Comparison of ENCODE assay signal across 8 mouse cellular contexts in genomic region chr10:91180761-91181460, GRCm38 (mm10). TPM values are rescaled to one million over a fixed set of nuclear protein-coding genes. Genes with fewer than 3 reads are reported as not detected.
DNase-seq lines count a peak whose midpoint lies in the region; ATAC-seq and TF ChIP-seq lines count a peak whose summit lies in the region.

Gene Tmpo (minus strand): TSS chr10:91181315.

- peak within 1 kb of the TSS; percentile 95 for H3K27ac ChIP-seq in kidney, adult 2 months (ENCODE audit: insufficient read depth, low read depth, low read length)
- peak within 1 kb of the TSS; percentile 99 for H3K27ac ChIP-seq in forebrain, embryonic 14.5 days (ENCODE audit: low read depth, low read length)
- peak within 1 kb of the TSS; percentile 96 for H3K27ac ChIP-seq in hindbrain, embryonic 11.5 days (ENCODE audit: low read depth, low read length)
- peak within 1 kb of the TSS; percentile 98 for H3K27ac ChIP-seq in liver, embryonic 13.5 days

- H3K9me3 ChIP-seq in forebrain, embryonic 14.5 days (replicated peaks; ENCODE audit: control insufficient read depth, low read length) = no peaks in the 10 kb centered on the region
- no peaks in the 10 kb centered on the region for H3K9me3 ChIP-seq in hindbrain, embryonic 11.5 days (ENCODE audit: control insufficient read depth, low read length)
- no peaks in the 10 kb centered on the region for H3K9me3 ChIP-seq in liver, embryonic 13.5 days (replicated peaks)

- no peaks in the 10 kb centered on the region for H3K27me3 ChIP-seq in kidney, adult 2 months (replicated peaks; ENCODE audit: control insufficient read depth, insufficient read depth, low read length)
- H3K27me3 ChIP-seq in forebrain, embryonic 14.5 days (replicated peaks; ENCODE audit: control insufficient read depth, insufficient read depth, low read length) = no peaks in the 10 kb centered on the region
- H3K27me3 ChIP-seq in hindbrain, embryonic 11.5 days (ENCODE audit: control insufficient read depth, insufficient read depth, low read length) = no peaks in the 10 kb centered on the region
- no peaks in the 10 kb centered on the region for H3K27me3 ChIP-seq in liver, embryonic 13.5 days

- H3K9ac ChIP-seq in forebrain, embryonic 14.5 days (ENCODE audit: low read length) = peak within 1 kb of the TSS; percentile 74
- peak within 1 kb of the TSS; percentile 73 for H3K9ac ChIP-seq in hindbrain, embryonic 11.5 days (ENCODE audit: low read depth, low read length)
- peak within 1 kb of the TSS; percentile 81 for H3K9ac ChIP-seq in liver, embryonic 13.5 days

- WGBS in kidney, adult 2 months = 7% methylated on average over 18 of the region's 18 CpGs
- WGBS in forebrain, embryonic 14.5 days = 12% methylated on average over 18 of the region's 18 CpGs
- 12% methylated on average over 18 of the region's 18 CpGs for WGBS in hindbrain, embryonic 11.5 days
- WGBS in liver, embryonic 13.5 days (ENCODE audit: insufficient replicate concordance) = 8% methylated on average over 18 of the region's 18 CpGs

- no peak for DNase-seq in kidney, adult 2 months
- DNase-seq in kidney, adult 8-10 months = no peak
- DNase-seq in MN1 (ENCODE audit: low spot score) = peak; percentile 45
- peak; percentile 33 for DNase-seq in forebrain, embryonic 14.5 days (ENCODE audit: low spot score)
- DNase-seq in hindbrain, embryonic 11.5 days (ENCODE audit: low spot score) = no peak
- no peak for DNase-seq in liver, embryonic 13.5 days
- DNase-seq in urinary bladder, postnatal 4 days (ENCODE audit: low spot score in 2 of 2) = no peak
- DNase-seq in kidney, adult 9 months = no peak

- peak; percentile 6 for ATAC-seq in forebrain, embryonic 14.5 days
- ATAC-seq in hindbrain, embryonic 11.5 days (ENCODE audit: low FRiP score) = no peak
- ATAC-seq in liver, embryonic 13.5 days (ENCODE audit: low read depth) = no peak

- no peak for TF ChIP-seq CTCF in kidney, adult 2 months (conservative IDR thresholded peaks at IDR 0.05; ENCODE audit: insufficient read depth, insufficient read length, low read depth, low read length)

- peaks cover 13% of the 10 kb centered on the region; the same call in 1 of the 2 replicates for H3K4me1 ChIP-seq in kidney, adult 2 months (ENCODE audit: control insufficient read depth, insufficient read depth, low read length)
- peaks cover 14% of the 10 kb centered on the region for H3K4me1 ChIP-seq in forebrain, embryonic 14.5 days (ENCODE audit: control insufficient read depth, insufficient read depth, low read length)
- 0 out of 2 replicates have a peak, but pooled peaks cover 3% of the 10 kb centered on the region for H3K4me1 ChIP-seq in hindbrain, embryonic 11.5 days (replicated peaks; ENCODE audit: control insufficient read depth, insufficient read depth, low read length)
- H3K4me1 ChIP-seq in liver, embryonic 13.5 days (replicated peaks) = peaks cover 56% of the 10 kb centered on the region

- peak within 1 kb of the TSS; percentile 61 for H3K4me2 ChIP-seq in forebrain, embryonic 14.5 days (ENCODE audit: low read length)
- peak within 1 kb of the TSS; percentile 40 for H3K4me2 ChIP-seq in hindbrain, embryonic 11.5 days (replicated peaks; ENCODE audit: low read depth, low read length)
- H3K4me2 ChIP-seq in liver, embryonic 13.5 days = peak within 1 kb of the TSS; percentile 75

- no peak for TF ChIP-seq POLR2A in kidney, adult 2 months (IDR thresholded peaks at IDR 0.05; ENCODE audit: low read depth, low read length)

- H3K4me3 ChIP-seq in kidney, adult 2 months (ENCODE audit: insufficient read depth, low read depth, low read length) = peak within 1 kb of the TSS; percentile 60
- peak within 1 kb of the TSS; percentile 51 for H3K4me3 ChIP-seq in forebrain, embryonic 14.5 days (ENCODE audit: low read depth, low read length)
- peak within 1 kb of the TSS; percentile 50 for H3K4me3 ChIP-seq in hindbrain, embryonic 11.5 days (ENCODE audit: low read depth, low read length)
- peak within 1 kb of the TSS; percentile 66 for H3K4me3 ChIP-seq in liver, embryonic 13.5 days (replicated peaks)

- H3K36me3 ChIP-seq in kidney, adult 2 months (ENCODE audit: control insufficient read depth, insufficient read depth, low read length) = no peaks in the 10 kb centered on the region
- H3K36me3 ChIP-seq in forebrain, embryonic 14.5 days (ENCODE audit: control insufficient read depth, insufficient read depth, low read length) = no peaks in the 10 kb centered on the region
- no peaks in the 10 kb centered on the region for H3K36me3 ChIP-seq in hindbrain, embryonic 11.5 days (ENCODE audit: control insufficient read depth, insufficient read depth, low read length)
- H3K36me3 ChIP-seq in liver, embryonic 13.5 days = no peaks in the 10 kb centered on the region

RNA-seq across cellular contexts. Expression of gene Tmpo, which starts in this region (rescaled TPM):
- 20.0 and 21.1 TPM in 2 replicates for polyA plus RNA-seq in kidney, adult 2 months (2012; rRNA removed)
- 157 and 165 TPM in 2 replicates for polyA plus RNA-seq in forebrain, embryonic 14.5 days (2014; fragmentation: Nextera tagmentation; extraction: Ambion mirVana)
- polyA plus RNA-seq in hindbrain, embryonic 11.5 days (2014; fragmentation: Nextera tagmentation; extraction: Ambion mirVana) = 312 and 320 TPM in 2 replicates
- 131 and 169 TPM in 2 replicates for polyA plus RNA-seq in liver, embryonic 13.5 days (2015; fragmentation: Nextera tagmentation; extraction: Ambion mirVana)

Comparison
In these comparisons a context has a peak if more than half of its experiments do, and no peak if none do; other contexts are left out.
1. DNase-seq: peak in MN1 (single experiment) and forebrain, embryonic 14.5 days (single experiment); none in kidney, adult 2 months (single experiment), kidney, adult 8-10 months (0 of 2), hindbrain, embryonic 11.5 days (single experiment), liver, embryonic 13.5 days (single experiment), urinary bladder, postnatal 4 days (0 of 2) and kidney, adult 9 months (single experiment).
2. Peak in every context shown above with its lines, with median percentiles within 50 percentile points of each other: H3K27ac ChIP-seq, H3K4me3 ChIP-seq, H3K4me2 ChIP-seq and H3K9ac ChIP-seq.